Mouse (Mus musculus) limb, embryonic 10.5 days (tissue): ENCODE data around the gene Ap1m1. TPM values are rescaled to one million over a fixed set of nuclear protein-coding genes. Genes with fewer than 3 reads are reported as not detected.

Experiments
- DNase-seq: peaks from one replicate; pipeline ENCODE4 v3.0.0-alpha.2; 2017; ENCODE audit warnings: low spot score
- H3K27ac ChIP-seq: fragments of 300-500 bp; sonication (generic); 2 replicates; pipeline ENCODE4 v1.5.1; 2016; ENCODE audit warnings: mild to moderate bottlenecking
- H3K27me3 ChIP-seq: fragments of 300-500 bp; sonication (generic); 2 replicates; pipeline ENCODE4 v1.6.1; 2016; ENCODE audit warnings: low read depth, mild to moderate bottlenecking; ENCODE audit not compliant: poor library complexity, severe bottlenecking
- H3K36me3 ChIP-seq: fragments of 300-500 bp; sonication (generic); 2 replicates; pipeline ENCODE4 v1.6.1; 2016; ENCODE audit warnings: mild to moderate bottlenecking, moderate library complexity
- H3K4me1 ChIP-seq: fragments of 300-500 bp; sonication (generic); 2 replicates; pipeline ENCODE4 v1.6.1; 2016
- H3K4me3 ChIP-seq: fragments of 300-500 bp; sonication (generic); 2 replicates; pipeline ENCODE4 v1.5.1; 2016; ENCODE audit warnings: mild to moderate bottlenecking, moderate library complexity
- H3K9me3 ChIP-seq: fragments of 300-500 bp; sonication (generic); replicated peaks from 2 replicates; pipeline ENCODE4 v1.6.1; 2016; ENCODE audit warnings: mild to moderate bottlenecking
- WGBS: fragments of 180-500 bp; shearing (Covaris S2); methylation state at CpG from one replicate; pipeline ENCODE4 v1.1.7; 2016; 5-methylcytosine and 5-hydroxymethylcytosine counted together
- polyA plus RNA-seq: library from polyadenylated mRNA; unstranded; fragments of >200 nt; fragmentation: Nextera tagmentation; extraction: Ambion mirVana; gene quantifications from 2 replicates; pipeline ENCODE4 v1.2.1, GENCODE M21; 2016

The Ap1m1 gene
- 132 and 144 TPM in 2 replicates for polyA plus RNA-seq

DNA sequence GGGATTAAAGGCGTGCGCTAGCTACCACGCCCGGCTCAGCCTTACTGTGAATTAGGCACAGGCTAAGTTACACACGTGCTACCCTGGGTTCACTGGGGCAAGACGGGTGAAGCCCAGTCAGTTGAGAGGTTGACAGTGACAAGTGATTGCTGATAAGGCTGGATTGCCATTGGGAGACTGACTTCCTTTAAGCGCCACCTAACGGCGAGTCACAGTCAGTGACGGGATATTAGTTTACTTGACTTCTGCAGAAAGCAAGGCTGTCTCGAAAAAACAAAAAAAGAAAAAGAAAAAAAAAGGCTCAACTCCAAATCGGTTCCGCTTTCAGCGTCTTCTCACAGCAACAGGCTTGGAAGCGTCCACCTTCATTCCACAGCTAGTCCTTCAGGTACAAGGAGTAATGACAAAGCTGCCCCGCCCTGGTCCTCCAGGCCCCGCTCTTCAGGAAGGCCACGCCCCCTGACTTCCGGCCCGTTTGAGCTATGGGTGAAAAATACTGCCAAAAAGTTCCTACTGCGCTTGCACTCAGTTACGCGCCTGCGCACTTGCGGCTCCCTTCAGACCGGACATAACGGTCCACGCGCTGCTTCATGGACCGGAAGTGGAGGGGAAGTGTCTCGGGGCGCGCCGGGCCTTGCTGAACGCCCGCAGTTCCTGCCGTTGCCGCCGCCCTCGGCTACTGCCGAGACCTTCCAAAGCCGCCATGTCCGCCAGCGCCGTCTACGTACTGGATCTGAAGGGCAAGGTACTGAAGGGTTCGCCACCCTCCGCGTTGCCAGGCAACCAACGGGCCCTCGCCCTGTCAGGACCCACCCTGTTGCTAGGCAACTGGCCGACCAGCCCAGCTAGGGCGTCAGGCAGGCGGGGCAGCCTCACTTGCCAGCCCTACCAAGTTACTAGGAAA lies at the start of gene Ap1m1:
TSS of gene Ap1m1 (plus strand) at position 520 of the 904 bp plus-strand sequence.
- DNase-seq, result peak; percentile 99
- H3K27ac ChIP-seq, result peak within 1 kb of the TSS; percentile 95
- H3K27me3 ChIP-seq, result no peaks in the 10 kb centered on the region
- peaks cover 12% of the 10 kb centered on the region for H3K4me1 ChIP-seq
- H3K9me3 ChIP-seq, result no peaks in the 10 kb centered on the region
- H3K4me3 ChIP-seq, result peak within 1 kb of the TSS; percentile 70
- H3K36me3 ChIP-seq, result peaks cover 18% of the 10 kb centered on the region
- under 1% methylated on average over 54 of the region's 54 CpGs for WGBS

DNA sequence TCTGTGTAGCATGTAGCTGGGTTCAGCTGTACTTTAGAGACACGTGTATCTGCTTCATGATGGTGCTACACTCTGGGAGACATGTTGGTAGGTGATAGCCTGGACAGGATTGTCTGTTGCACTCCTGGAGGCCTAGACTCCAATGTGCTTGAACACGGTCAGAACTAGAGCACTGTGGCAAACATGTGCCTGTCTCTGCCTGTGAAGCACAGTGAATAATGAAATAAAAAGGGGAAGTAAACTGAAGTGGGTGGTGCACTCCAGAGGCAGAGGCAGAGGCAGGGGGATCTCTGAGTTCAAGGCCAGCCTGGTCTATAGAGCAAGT lies 49.6 kb upstream of the Ap1m1 start:
- H3K9me3 ChIP-seq, result no peaks in the 10 kb centered on the region
- H3K27ac ChIP-seq, result no peak overlapping the region
- DNase-seq, result no peak
- H3K36me3 ChIP-seq, result no peaks in the 10 kb centered on the region
- no peaks in the 10 kb centered on the region for H3K27me3 ChIP-seq
- WGBS, result 94% methylated on average over 2 of the region's 2 CpGs
- no peak overlapping the region for H3K4me3 ChIP-seq
- H3K4me1 ChIP-seq, result no peaks in the 10 kb centered on the region

DNA sequence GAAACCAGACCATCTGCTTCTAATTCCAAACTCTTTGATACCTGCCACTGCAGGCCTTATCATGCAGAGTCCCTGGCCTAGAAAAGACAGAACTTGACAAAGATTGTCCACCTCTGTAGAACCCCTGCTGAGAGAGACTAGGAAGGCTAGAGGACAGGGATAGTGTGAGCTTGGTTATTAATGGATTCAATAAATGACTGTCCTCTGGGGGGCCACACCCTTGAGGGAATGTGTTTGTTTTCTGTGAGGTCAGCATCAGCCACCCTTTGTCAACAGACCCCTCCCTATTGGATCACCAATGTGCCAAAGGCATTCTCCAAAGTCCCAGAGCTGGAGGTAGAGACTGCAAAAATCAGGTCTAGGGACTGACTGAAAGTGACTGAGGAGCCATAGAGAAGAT lies 47.8 kb upstream of the Ap1m1 start:
- no peaks in the 10 kb centered on the region for H3K4me1 ChIP-seq

DNA sequence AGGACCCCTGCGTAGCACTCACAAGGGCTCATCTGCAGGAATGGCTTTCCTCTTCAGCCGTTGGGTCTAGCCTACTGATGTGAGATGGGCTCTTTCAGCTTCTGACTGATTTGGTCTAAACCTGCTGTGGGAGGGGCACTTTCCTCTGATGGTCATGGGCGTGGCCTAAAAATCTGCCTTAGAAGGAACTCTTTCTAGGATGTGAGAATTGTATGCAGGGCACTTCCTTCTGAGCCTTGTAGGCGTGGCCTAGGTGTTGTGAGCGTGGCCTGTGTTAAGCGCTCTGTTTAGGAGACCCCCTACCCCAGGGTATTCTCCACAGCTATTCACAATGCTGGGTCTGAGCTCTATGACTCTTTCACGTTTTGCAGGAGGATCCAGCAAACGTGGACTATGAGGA lies 41.8 kb upstream of the Ap1m1 start:
- H3K27me3 ChIP-seq, result no peaks in the 10 kb centered on the region
- H3K4me1 ChIP-seq, result no peaks in the 10 kb centered on the region
- no peak overlapping the region for H3K27ac ChIP-seq
- H3K9me3 ChIP-seq, result peaks cover 7% of the 10 kb centered on the region; the same call in 1 of the 2 replicates
- H3K4me3 ChIP-seq, result no peak overlapping the region
- 58% methylated on average over 8 of the region's 8 CpGs for WGBS
- no peaks in the 10 kb centered on the region for H3K36me3 ChIP-seq
- no peak for DNase-seq

More for the DNA sequence above, 47.8 kb upstream of the Ap1m1 start:
- H3K4me3 ChIP-seq, result no peak overlapping the region
- H3K27ac ChIP-seq, result no peak overlapping the region
- H3K9me3 ChIP-seq, result no peaks in the 10 kb centered on the region
- DNase-seq, result no peak
- H3K27me3 ChIP-seq, result no peaks in the 10 kb centered on the region
- H3K36me3 ChIP-seq, result no peaks in the 10 kb centered on the region

DNA sequence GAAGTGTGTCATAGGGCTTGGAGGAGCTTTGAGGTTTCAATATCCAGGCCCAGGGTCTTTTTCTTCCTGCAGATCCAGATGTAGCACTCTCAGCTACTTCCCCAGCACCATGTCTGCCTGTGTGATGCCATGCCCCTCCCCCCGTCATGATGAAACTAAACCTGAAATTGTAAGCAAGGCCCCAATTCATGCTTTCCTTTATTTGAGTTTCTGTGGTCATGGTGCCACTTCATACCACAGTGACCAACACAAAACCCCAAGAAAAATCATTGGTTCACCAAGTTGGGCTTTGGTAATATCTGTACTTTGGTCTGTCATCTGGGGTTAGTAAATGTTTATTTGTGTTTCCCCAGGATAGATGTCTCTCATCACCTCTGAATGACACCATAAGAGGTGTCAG lies 31.2 kb upstream of the Ap1m1 start:
- H3K27ac ChIP-seq, result no peak overlapping the region
- no peaks in the 10 kb centered on the region for H3K36me3 ChIP-seq
- H3K4me3 ChIP-seq, result no peak overlapping the region
- no peak for DNase-seq
- 73% methylated on average over 1 of the region's 1 CpGs for WGBS
- H3K27me3 ChIP-seq, result no peaks in the 10 kb centered on the region
- H3K9me3 ChIP-seq, result no peaks in the 10 kb centered on the region
- no peaks in the 10 kb centered on the region for H3K4me1 ChIP-seq

DNA sequence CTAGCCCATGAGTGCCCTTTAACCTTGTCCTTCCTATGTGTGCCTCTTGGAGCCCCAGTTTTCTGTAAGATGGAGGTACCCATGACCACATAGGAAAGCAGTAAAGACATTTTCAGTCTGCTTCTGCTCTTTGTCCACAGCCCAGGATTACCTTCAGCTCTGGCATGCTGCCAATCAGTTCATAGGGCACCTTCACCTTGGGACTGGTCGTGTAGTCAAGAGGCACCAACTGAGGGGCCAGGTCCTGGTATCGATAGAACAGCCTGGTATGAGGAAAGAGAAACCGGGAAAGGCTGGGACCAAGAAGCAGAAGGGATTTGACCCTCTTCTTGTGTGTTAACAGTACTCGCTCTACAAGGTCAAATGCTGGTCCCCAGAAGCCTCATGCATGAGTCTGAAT lies 29.6 kb upstream of the Ap1m1 start:
- no peaks in the 10 kb centered on the region for H3K36me3 ChIP-seq
- no peak overlapping the region for H3K27ac ChIP-seq
- no peak overlapping the region for H3K4me3 ChIP-seq
- H3K27me3 ChIP-seq, result 0 out of 2 replicates have a peak, but pooled peaks cover 3% of the 10 kb centered on the region
- no peaks in the 10 kb centered on the region for H3K9me3 ChIP-seq
- no peak for DNase-seq
- no peaks in the 10 kb centered on the region for H3K4me1 ChIP-seq
- WGBS, result 76% methylated on average over 4 of the region's 4 CpGs

- DNase-seq, result no peak
- 62% methylated on average over 2 of the region's 2 CpGs for WGBS
- no peaks in the 10 kb centered on the region for H3K36me3 ChIP-seq
- 0 out of 2 replicates have a peak, but pooled peaks cover 3% of the 10 kb centered on the region for H3K27me3 ChIP-seq
- no peak overlapping the region for H3K4me3 ChIP-seq
- no peaks in the 10 kb centered on the region for H3K9me3 ChIP-seq
- no peak overlapping the region for H3K27ac ChIP-seq
- H3K4me1 ChIP-seq, result no peaks in the 10 kb centered on the region
These were observed 29.1 kb upstream of the Ap1m1 start for GRCm38 (mm10) chr8:72210710-72211109.

GRCm38 (mm10) chr8:72211846-72212245 lies 28.0 kb upstream of the Ap1m1 start:
- no peak for DNase-seq

DNA sequence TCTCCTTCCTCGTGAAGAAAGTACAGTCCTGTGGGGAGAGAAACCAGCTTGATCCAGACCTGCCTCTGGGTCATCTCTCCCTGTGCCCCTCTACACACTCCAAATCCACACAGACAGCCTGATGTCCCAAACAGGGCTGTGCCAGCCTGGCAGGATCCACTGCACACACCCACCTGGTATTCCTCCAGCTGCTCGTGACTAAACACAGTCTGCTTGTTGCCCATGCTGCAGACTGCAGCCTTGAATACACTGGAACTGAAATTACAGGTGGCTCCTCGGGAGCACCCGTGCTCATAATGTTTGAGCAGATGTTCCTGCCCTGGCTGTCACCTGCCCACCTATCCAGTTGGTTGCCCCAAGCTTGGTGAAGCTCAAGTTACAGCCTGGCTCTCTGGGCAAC lies 27.1 kb upstream of the Ap1m1 start, which contains the start of gene Cib3:
TSS of gene Cib3 (minus strand) at position 87 of the 400 bp plus-strand sequence.
- no peaks in the 10 kb centered on the region for H3K36me3 ChIP-seq
- H3K9me3 ChIP-seq, result no peaks in the 10 kb centered on the region
- no peak within 1 kb of the TSS for H3K4me3 ChIP-seq
- H3K27ac ChIP-seq, result no peak within 1 kb of the TSS
- DNase-seq, result no peak
- H3K27me3 ChIP-seq, result 0 out of 2 replicates have a peak, but pooled peaks cover 3% of the 10 kb centered on the region
- WGBS, result 75% methylated on average over 4 of the region's 4 CpGs
- no peaks in the 10 kb centered on the region for H3K4me1 ChIP-seq

More at GRCm38 (mm10) chr8:72211846-72212245, 28.0 kb upstream of the Ap1m1 start:
- Histone ChIP-seq H3K4me1 (no peaks in the 10 kb centered on the region), H3K36me3 (no peaks in the 10 kb centered on the region), H3K9me3 (no peaks in the 10 kb centered on the region), H3K27ac (no peak overlapping the region), H3K4me3 (no peak overlapping the region), H3K27me3 (0 out of 2 replicates have a peak, but pooled peaks cover 3% of the 10 kb centered on the region)
- 71% methylated on average over 1 of the region's 1 CpGs for WGBS

- Histone ChIP-seq H3K27me3 (0 out of 2 replicates have a peak, but pooled peaks cover 3% of the 10 kb centered on the region), H3K4me1 (no peaks in the 10 kb centered on the region), H3K27ac (no peak within 1 kb of the TSS), H3K4me3 (no peak within 1 kb of the TSS), H3K36me3 (no peaks in the 10 kb centered on the region), H3K9me3 (no peaks in the 10 kb centered on the region)
- no peak for DNase-seq
- 80% methylated on average over 4 of the region's 4 CpGs for WGBS
These were observed 26.3 kb upstream of the Ap1m1 start, which contains the start of gene Gm11034 for GRCm38 (mm10) chr8:72213536-72213935. Gene Gm11034 (minus strand): TSS chr8:72213636.

- Histone ChIP-seq H3K9me3 (no peaks in the 10 kb centered on the region), H3K27ac (no peak overlapping the region), H3K36me3 (no peaks in the 10 kb centered on the region), H3K4me1 (no peaks in the 10 kb centered on the region), H3K4me3 (no peak overlapping the region), H3K27me3 (0 out of 2 replicates have a peak, but pooled peaks cover 3% of the 10 kb centered on the region)
- DNase-seq, result no peak
- 39% methylated on average over 2 of the region's 2 CpGs for WGBS
These were observed 24.8 kb upstream of the Ap1m1 start for GRCm38 (mm10) chr8:72215060-72215459.

DNA sequence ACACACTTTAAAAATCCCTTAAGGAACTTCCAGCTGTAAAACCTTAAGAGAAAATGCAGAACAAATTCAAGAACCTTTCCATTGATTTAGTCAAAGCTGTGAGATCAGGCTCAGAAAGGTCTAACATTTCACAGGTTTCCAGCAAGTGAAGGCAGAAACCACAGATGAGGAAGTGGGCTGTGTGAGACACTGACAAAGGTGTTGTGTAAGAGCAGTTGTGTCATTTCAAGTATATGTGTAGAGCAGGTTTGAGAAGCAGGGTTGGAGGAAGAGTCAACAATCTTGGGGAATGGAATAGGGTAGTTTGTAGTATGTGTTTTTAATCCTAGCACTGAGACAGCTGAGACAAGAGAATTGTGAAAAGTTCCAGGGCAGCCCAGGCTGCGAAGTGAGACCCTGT lies 23.9 kb upstream of the Ap1m1 start:
- WGBS, result 42% methylated on average over 1 of the region's 1 CpGs
- peaks cover 8% of the 10 kb centered on the region for H3K4me1 ChIP-seq
- peaks cover 2% of the 10 kb centered on the region for H3K36me3 ChIP-seq
- no peak overlapping the region for H3K27ac ChIP-seq
- H3K4me3 ChIP-seq, result no peak overlapping the region
- H3K27me3 ChIP-seq, result 0 out of 2 replicates have a peak, but pooled peaks cover 3% of the 10 kb centered on the region
- DNase-seq, result no peak
- H3K9me3 ChIP-seq, result no peaks in the 10 kb centered on the region

GRCm38 (mm10) chr8:72218781-72219540 lies 20.9 kb upstream of the Ap1m1 start:
- Histone ChIP-seq H3K9me3 (no peaks in the 10 kb centered on the region), H3K27ac (peak overlapping the region; percentile 91), H3K36me3 (peaks cover 33% of the 10 kb centered on the region), H3K27me3 (0 out of 2 replicates have a peak, but pooled peaks cover 3% of the 10 kb centered on the region), H3K4me3 (peak overlapping the region; percentile 73), H3K4me1 (peaks cover 11% of the 10 kb centered on the region)
- no peak for DNase-seq
- WGBS, result 81% methylated on average over 10 of the region's 10 CpGs
